Mouse (Mus musculus) heart, adult 9 months (tissue): ENCODE measurements around the gene Txk.

ENCODE experiments used
- DNase-seq, 2 experiments: peaks; one replicate each; pipeline ENCODE4 v3.0.0; 2022; ENCODE audit warnings: low spot score in 2 of 2

Gene Txk

DNA sequence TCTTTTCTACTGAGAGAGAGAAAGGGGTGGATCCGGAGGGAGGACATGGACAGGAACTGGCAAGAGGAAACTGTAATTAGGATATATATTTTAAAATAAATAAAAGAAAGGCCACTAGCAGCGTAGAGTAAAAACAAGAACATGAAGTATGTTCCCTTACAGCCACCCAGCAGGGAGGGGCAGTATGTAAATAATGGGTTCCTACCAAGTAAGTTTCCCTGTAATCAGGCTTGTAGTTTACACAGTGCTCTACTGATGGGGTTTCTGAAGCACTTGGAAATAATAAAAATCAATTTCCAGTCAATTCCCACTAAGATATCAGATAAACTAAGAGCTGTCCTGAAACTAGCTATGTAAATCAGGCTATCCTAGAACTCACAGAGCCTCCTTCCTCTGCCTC lies 57.9 kb downstream of the Txk start:
- DNase-seq, result no peak

DNA sequence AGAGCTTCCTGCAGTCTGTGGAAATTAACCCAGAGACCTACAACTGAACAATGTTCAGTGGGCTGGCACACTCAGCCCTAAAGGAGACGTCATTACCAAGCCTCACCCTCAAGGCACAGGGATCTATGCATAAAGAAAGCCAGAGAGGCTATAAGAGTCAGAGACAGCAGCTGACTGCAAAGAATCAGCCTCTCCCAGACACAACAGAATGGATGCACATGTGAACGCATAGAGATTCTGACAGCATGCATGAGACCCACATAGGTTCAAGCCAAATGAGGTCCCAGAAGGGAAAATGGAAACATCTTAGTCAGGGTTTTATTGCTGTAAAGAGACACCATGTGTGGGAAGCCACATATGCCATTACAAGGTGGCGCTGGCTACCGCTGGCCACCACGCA lies 62.1 kb downstream of the Txk start:
- DNase-seq, result no peak

DNA sequence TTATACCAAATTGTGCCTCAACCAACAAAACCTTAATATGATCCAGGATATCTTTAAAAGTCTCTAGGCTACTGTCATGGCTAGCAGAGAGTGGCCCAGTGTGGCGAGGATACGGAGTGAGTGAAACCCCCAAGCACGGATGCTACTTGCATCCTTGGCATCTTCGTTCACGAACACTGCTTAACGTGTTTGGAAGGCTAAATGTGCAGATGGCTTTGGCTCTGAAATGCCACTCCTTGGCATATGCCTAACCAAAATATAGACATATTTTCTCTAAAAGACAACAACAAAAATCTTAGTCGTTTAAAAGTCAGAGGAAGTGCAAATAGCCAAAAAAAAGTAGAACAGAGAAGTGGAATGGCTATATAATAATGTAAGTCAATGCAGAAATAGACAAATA lies 63.0 kb downstream of the Txk start:
- DNase-seq, result no peak

DNA sequence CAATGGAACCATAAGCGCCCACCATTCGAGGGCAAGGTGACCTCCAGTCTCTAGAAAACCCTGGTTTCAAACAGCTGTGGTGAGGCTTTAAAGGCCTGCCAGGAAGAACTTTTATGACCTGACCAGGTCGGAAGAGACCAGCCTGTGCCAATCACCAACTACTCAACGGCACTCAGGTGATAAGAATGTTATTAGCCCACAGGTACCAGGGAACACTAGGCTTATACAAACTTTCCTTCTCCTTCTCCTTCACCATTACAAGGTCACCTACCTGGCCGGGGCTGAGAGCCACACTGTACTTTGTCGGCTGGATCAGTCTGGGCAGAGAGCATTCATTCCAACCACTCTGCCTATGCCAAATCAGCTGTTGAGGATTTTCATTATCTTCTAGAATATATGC lies 71.1 kb downstream of the Txk start:
- no peak for DNase-seq

DNA sequence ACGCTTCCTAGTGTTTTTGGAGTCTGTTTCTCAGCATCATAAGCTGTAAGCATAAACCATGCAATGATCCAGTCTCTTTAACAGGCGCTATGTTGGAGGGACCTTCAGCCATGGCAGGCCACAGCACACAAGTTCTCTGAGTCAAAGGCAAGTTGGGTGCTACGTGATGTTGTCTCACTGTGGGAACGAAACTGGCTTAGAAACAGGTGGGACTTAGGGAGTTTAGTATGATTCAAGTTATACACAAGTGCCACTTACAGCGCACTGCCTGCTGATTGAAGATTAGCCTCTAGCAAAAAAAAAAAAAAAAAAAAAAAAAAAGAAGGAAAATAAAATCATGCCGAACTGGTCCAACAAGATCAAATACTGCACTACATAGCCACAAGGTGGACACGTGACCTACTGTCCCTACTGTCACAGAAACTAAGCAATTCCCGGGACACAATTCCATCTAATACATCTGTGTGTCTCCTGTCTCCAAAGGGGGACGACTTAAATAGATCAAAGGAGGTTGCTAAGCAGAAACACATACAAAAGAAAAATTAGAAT lies 77.5 kb downstream of the Txk start:
- no peak for DNase-seq

DNA sequence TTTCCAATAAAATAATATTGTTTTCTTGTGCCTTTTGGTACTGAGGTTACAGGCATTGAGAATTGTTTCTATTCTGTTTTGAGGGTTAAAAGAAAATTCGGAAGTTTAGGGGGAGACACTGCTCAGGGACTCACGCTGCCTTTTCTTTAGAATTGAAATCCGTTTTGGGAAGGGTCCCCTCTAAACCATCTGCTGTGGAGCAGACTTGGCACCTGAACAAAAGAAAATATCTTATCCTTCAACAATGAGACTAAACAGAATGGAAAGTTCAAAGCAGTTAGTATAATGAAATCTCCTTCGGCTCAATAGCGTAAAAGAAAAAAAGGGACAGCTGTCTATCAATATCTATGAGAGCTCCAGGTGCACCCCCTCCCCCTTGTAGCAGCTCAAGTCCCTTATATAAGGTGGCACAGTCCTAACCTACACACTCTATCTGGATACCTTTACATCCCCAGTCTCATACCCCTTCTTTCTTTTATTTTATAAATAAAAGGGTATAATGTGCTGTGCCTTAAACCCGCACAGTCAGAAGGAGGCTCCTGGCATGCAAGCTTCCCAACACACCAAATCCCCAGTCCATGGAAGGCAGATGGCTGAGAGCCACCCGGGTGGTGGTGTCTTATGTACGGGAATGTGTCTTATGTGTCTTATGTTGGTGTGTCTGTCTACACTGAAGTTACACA lies 81.4 kb downstream of the Txk start:
- no peak for DNase-seq

DNA sequence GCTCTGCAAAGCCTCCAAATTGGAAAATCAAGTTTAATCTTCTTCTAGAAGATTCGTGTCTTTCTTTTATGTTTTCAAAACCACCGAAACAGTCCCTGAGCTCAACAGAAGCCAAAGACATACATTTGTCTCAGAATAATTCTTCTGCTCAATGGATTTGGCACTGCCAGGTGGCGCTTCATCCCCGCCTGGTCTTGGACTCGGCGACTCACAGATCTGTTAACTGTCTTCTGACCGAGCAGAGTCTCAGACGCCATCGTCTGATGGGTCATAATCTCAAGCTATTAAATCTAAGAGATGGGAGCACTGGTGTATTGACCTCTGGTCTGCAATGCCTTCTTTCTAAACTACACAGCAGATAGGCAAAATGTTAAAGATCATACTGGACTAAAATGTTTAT lies 84.2 kb downstream of the Txk start:
- DNase-seq, result no peak

DNA sequence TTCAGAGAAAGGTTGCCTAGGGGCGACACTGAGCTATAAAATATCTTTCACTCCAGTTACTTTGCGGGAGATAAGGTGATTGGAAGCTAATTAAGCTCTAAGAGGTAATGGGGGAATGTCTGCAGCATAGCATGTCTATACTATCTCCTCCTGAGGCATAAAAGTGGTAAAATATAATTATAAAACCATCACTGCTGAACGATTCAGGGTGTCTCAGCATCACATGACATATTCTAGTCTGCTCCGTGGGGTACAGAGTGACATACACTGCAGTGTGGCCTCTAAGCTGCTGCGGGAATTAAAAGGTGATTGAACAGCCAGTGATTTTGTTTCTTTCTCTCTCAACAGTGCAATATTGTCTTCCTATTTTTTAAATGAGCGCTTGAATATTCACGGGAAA lies 86.1 kb downstream of the Txk start:
- no peak for DNase-seq

DNA sequence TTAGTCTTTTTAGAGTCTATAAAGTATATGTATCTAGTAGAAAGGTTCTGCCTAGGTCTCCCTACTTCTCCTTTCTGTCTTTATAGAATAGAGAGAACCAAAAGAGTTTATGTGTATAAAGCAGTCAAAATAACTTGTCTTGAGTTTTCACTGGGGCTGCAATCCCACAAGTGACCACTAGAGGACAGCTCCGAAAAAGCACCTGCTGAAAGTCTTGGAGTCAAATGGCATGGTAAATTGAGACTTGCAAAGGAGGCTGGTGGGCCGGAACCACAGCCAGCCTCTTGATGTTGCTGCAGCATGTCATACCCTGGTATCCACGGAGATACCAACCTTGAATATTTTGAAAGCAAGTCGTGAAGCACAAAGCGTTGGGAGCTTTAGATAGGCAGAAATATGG lies 87.3 kb downstream of the Txk start:
- DNase-seq, result peak in 1 of 2 experiments; percentile 5

DNA sequence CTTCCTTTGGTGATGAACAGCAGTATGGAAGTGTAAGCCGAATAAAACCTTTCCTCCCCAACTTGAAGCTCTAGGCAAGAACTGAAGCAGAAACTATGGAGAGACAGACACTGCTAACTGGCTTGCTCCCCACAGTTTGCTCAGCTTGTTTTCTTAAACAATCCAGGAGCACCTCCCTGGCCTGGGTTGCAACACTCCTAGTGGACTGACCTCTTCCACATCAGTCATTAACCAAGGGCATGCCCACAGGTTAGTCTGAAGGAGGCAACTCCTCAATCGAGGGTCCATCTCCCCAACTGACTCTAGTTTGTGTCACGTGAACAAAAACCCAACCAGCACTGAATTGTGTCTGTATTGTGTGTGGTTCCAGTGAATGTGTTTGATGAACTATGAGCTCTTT lies 87.7 kb downstream of the Txk start:
- DNase-seq, result no peak

DNA sequence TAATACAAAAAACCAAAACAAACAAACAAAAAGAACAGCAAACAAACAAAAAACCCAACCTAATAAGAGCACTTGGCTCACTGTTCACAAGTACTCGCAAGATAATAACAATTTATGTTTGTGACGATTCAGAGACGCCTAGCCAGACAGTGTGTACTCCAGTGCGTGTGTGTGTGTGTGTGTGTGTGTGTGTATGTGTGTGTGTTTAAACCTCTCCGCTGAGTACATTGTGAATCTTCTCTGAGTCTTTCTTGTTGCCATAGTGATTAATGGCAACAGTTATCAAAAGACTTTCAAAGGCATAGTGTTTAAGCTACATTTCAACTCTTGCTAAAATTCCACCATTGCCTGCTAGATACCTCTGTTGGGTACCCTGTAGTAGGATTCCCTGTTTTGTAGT lies 88.5 kb downstream of the Txk start:
- no peak for DNase-seq

DNA sequence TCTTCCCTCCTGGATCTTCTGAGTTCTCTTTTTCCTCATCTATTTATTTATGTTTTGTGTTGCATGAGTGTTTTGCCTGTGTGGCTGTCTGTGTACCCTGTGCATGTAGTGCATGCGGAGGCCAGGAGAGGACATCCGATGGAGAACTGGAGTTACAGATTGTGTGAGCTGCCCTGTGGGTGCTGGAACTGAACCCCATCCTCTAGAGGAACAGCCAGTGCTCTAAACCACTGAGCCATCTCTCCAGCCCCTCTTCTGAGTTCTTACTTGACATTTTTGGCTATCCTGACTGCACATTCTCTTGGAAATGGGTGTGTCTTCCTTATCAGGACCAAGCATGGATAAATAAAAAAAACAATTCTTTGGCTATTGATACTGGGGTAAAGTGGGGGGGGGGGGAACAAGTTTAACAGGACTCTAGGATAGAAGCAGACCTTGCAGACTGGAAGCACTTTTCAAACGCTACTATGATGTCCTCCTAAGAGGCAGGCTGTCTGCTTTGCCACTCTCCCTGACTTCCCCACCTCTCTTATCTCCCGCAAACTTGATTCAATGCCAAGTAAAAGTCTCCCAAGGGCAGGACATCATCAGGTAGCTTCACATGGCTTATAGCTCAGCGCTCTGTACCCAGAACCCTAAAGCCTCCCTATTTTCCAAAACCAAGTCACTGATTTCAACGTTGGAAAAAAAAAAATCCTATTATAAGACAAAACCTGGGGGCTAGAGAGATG lies 91.4 kb downstream of the Txk start:
- no peak for DNase-seq

DNA sequence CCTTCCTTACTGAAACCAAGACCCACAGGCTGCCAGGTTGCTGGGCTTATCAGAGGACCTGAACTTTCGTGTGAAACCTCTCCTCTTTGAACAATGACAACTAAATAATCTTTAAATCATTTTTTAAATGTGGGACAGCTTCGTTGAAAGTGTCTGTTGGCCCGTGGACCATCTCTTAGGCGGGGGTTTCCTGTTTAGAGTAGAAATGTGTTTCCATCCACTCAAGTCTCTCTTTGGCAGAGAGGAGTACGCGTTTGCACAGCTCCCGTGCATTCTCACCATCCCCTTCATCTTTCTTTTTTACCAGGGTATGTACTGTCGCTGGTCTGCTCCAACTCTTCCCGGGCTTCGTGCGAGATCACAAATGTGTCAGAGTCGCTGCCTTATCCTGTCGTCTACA lies 94.2 kb downstream of the Txk start:
- DNase-seq, result no peak

DNA sequence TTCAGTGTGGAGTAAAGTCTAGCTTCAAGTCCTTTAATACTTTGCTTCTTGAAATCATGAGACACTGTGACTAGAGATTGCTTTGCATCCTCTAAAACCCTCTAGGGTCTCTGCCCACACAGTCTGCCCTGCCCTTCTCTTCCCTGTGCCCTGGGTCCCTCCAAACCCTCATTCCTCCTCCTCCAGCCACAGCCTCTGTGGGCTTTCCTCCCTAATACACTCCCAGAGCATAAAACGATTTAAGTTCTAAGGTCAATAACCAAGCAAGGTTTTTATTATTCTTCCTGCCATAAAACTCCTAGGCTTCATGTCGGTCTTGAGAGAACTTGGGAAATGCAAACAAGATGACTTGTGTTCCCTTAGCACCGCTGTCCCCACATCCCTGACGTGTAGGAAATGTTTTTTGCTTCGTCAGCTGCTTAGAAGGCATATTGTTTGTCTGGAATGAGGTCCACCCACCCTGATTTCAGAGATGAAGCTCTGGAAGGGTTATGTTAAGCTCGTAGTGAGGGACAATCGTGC lies 96.2 kb downstream of the Txk start:
- no peak for DNase-seq

DNA sequence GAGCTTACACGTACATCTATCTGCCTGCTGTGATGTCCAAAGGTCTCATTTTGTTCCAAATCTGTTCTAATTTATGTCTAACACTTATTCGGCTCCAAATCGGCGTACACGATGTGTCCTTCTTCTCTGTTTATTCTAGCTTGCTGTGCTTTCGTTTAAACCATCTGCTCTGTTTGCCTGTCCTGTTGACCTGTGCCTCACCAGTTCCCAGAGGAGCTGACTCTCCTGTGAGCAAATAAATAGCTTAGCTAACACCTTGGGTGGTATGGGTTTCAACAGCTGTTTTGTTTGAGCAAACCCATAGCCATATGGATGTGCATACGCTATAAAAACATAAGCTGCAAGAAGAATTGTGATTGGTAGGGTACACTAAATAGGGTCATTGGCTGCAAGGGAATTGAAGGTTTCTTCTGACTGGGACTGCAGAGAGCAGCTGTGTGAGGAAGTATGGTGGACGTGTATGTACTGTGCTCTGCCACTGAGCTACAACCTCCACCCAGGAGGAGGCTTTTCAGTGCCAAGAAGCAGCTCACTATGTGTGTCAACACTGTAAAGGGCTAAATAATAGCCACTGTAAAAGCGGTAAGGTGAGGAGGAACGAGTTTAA lies 99.4 kb downstream of the Txk start:
- DNase-seq, result no peak

DNA sequence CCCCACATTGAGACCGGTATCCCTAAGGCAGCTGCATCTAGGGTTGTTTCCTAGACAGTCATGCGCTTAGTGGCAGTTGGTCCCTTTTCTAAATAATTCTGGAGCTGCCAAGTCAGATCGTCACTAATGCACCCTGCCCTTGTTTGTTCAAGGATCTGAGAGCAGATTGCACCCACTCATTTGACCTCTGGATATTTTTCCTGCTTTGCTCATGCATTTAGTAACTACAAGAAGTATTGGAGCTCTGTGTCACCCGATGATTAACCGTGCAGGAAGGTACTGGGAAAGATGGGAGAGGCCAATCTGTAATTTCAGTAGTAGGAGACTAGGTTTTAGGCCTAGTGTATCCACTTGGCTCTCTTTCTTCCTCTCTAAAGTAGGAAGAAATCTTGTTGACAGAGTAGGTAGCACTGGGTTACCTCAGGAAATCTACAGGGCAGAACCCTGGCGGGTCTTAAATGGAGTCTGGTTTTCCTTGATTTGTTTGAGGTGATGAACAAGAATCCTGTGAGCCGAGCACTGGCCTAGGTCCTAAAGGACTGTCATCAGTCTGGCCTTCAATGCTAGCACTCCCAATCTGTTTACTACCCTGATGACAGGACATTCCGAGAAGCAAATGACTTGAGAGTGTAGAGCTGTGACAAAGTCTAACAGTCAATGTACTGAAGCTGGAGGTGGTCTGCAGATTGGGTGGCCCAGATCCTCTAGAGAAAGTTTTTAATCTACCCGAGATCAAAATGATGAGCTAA lies 103.4 kb downstream of the Txk start:
- no peak for DNase-seq

DNA sequence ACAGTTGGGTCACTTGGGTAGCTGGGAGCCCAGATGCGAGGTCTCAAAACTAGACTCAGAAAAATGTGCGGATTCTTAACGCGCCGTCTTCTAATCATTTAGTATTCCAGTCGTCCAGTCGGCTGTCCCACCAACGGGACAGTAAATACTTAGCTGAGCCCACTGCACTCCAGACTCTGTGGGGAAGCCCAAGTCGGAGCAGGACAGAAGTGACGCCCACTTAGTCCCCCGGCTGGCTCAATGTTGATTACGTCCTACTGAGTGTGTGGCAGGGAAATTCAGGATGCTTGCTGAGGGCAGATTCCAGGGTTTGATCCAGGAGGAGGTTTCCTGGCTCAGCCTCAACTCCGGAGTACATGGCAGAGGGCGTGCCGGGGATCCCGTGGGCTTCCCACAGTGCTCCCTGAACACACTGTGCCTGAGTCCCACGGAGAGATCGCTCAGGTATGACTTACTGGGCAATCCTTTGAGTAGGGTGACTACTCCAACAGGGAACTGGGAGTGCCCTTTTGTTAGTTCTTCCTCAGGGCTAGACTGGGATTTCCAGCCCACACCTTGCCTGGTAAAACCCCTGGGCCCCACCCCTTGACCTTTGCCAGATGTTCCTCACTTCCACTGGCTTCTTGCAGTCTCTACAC lies 104.5 kb downstream of the Txk start:
- no peak for DNase-seq

DNA sequence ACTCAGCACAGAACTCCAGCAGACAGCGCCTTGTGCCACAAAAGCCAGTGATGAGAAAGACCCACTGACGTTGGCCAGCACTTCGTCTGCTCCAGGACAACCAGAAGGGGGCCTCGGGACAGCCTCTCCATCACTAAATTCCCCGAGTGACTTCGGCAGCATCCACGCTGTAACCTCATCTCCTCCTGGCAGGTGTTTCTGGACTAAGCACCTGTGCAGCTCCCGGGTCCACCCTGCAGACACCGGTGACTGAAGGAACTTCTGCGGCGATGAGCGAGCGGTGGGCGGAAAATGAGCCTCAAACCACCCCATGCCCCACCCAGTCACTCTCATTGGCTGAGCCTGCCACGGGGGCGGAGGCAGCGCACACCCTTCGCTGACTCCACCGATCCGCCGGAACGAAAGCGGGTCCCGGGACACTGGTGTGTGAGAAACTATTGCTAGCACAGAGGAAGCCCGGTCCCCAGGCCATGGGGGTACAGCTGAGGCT lies 105.1 kb downstream of the Txk start, which contains the start of gene Nipal1:
Gene Nipal1, plus strand, starts transcription at position 378 of the 490 bp plus-strand sequence.
- peak; percentile 13 to 17 for DNase-seq

DNA sequence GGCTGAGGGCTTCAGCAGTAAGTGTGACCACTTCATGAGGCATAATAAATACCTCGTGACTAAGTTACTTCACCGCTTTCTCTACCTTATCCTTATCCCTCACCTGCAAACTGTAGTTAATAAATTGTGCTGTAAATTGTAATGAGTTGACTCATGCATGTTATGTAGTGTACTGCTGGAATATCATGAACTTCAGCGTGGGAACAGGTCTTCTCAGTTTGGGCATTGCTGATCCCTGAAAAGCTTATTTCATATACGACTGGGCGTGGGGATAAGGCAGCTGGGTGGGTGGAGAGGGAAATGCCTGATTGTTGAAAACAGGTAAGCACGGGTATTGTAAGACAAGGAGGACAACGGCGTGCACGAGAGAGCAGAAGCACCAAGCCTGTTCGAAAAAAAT lies 105.6 kb downstream of the Txk start:
- DNase-seq, result no peak

DNA sequence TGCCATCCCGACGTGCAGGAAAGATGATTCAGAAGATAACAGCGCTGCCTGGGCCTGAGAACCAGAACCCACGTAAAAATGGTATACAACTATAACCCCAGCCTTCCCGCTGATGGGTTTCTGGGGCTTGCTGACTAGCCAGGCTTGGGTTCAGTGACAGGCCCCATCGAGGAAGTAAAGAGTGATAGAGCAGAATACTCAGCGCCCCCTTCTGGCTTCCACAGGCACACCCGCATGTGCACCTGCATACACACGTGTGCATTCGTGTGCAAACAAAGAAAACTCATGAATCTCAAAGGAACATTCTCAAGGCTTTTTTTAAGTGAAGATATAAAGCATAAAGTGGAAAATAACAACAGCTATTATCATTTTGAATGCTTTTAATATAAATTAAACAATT lies 106.4 kb downstream of the Txk start:
- DNase-seq, result no peak
